Mouse (Mus musculus) stomach, postnatal 0 days (tissue): Measurements from ENCODE around the gene Opn1sw.

Source experiments
- CTCF ChIP-seq: IDR thresholded peaks from 2 replicates; pipeline ENCODE4 v1.5.1; 2016; ENCODE audit warnings: antibody characterized with exemption, low read depth, mild to moderate bottlenecking, moderate library complexity
- EP300 ChIP-seq: optimal IDR thresholded peaks from 2 replicates; pipeline ENCODE3; 2016; ENCODE audit warnings: antibody characterized with exemption

GRCm38 (mm10) chr6:29426331-29426730 lies 38.1 kb upstream of the Opn1sw start:
- no peak for TF ChIP-seq CTCF
- TF ChIP-seq EP300 = no peak
